Mouse (Mus musculus) forebrain, embryonic 13.5 days (tissue): Measurements from ENCODE around the gene Ccnf. TPM values are rescaled to one million over a fixed set of nuclear protein-coding genes. Genes with fewer than 3 reads are reported as not detected.

Source experiments
- ATAC-seq: fragments of 200-750 bp; cut with Nextera tagmentation; 2 replicates; pipeline ENCODE4 v1.8.0; 2017
- H3K27ac ChIP-seq: fragments of 300-500 bp; sonication (generic); 2 replicates; pipeline ENCODE4 v1.5.1; 2015; ENCODE audit warnings: inconsistent platforms, mild to moderate bottlenecking, moderate library complexity
- H3K27me3 ChIP-seq: fragments of 300-500 bp; sonication (generic); 2 replicates; pipeline ENCODE4 v1.6.1; 2015; ENCODE audit warnings: mild to moderate bottlenecking, inconsistent platforms
- H3K36me3 ChIP-seq: fragments of 300-500 bp; sonication (generic); 2 replicates; pipeline ENCODE4 v1.6.1; 2015; ENCODE audit warnings: mild to moderate bottlenecking, inconsistent platforms; ENCODE audit not compliant: poor library complexity, severe bottlenecking
- H3K4me1 ChIP-seq: fragments of 300-500 bp; sonication (generic); 2 replicates; pipeline ENCODE4 v1.6.1; 2015; ENCODE audit warnings: inconsistent platforms
- H3K4me2 ChIP-seq: fragments of 300-500 bp; sonication (generic); 2 replicates; pipeline ENCODE4 v1.6.1; 2015; ENCODE audit warnings: inconsistent platforms, mild to moderate bottlenecking, moderate library complexity
- H3K4me3 ChIP-seq: fragments of 300-500 bp; sonication (generic); 2 replicates; pipeline ENCODE4 v1.5.1; 2015; ENCODE audit warnings: mild to moderate bottlenecking, inconsistent platforms
- H3K9ac ChIP-seq: fragments of 300-500 bp; sonication (generic); 2 replicates; pipeline ENCODE4 v1.6.1; 2015; ENCODE audit warnings: mild to moderate bottlenecking, inconsistent platforms
- H3K9me3 ChIP-seq: fragments of 300-500 bp; sonication (generic); replicated peaks from 2 replicates; pipeline ENCODE4 v1.6.1; 2016; ENCODE audit warnings: inconsistent platforms
- WGBS: fragments of 180-500 bp; shearing (Covaris S2); methylation state at CpG from one replicate; pipeline ENCODE4 v1.1.7; 2015; 5-methylcytosine and 5-hydroxymethylcytosine counted together
- polyA plus RNA-seq: library from polyadenylated mRNA; unstranded; fragments of >200 nt; fragmentation: Nextera tagmentation; extraction: Ambion mirVana; gene quantifications from 2 replicates; pipeline ENCODE4 v1.2.1, GENCODE M21; 2015

Ccnf gene
- polyA plus RNA-seq, 1 experiment from 2014 or later = 60.2 TPM

DNA sequence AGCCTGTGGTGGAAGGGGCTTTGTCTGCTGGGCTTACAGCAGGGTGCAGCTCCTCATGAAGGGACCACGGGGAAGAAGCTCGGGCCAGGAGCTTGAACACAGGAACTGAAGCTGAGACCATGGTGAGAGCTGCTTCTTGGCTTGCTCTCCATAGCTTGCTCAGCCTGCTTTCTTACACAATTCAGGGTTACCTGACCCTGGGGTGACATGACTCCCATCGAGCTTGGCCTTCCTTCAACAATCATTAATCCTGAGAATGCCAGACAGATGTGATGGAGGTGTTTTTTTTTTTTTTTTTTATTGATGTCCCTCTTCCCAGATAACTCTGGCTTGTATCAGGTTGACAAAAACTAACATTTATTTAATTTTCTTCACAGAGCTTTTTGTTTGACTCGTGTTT is 7.7 kb upstream of the Ccnf start:
- no peak overlapping the region for H3K27ac ChIP-seq
- H3K36me3 ChIP-seq = no peaks in the 10 kb centered on the region
- H3K27me3 ChIP-seq = no peaks in the 10 kb centered on the region
- WGBS = 73% methylated on average over 4 of the region's 4 CpGs
- 0 out of 2 replicates have a peak, but pooled peaks cover 2% of the 10 kb centered on the region for H3K9me3 ChIP-seq
- no peak overlapping the region for H3K4me3 ChIP-seq
- ATAC-seq = no peak
- H3K9ac ChIP-seq = no peak overlapping the region
- no peaks in the 10 kb centered on the region for H3K4me1 ChIP-seq
- no peak overlapping the region for H3K4me2 ChIP-seq

- no peak for ATAC-seq
- Histone ChIP-seq H3K4me3 (0 out of 2 replicates have a peak overlapping the region, but pooled peaks have one; percentile 79), H3K9me3 (no peaks in the 10 kb centered on the region; the same call in 1 of the 2 replicates), H3K4me2 (peak overlapping the region; percentile 76; the same call in 1 of the 2 replicates), H3K4me1 (peaks cover 20% of the 10 kb centered on the region), H3K36me3 (peaks cover 18% of the 10 kb centered on the region), H3K9ac (0 out of 2 replicates have a peak overlapping the region, but pooled peaks have one; percentile 79), H3K27me3 (no peaks in the 10 kb centered on the region), H3K27ac (no peak overlapping the region)
- WGBS = 97% methylated on average over 2 of the region's 2 CpGs
Measured at GRCm38 (mm10) chr17:24252329-24252728, 1.0 kb upstream of the Ccnf start.

- H3K4me3 ChIP-seq = peak overlapping the region; percentile 79
- WGBS = under 1% methylated on average over 32 of the region's 32 CpGs
- H3K27ac ChIP-seq = no peak overlapping the region
Measured at GRCm38 (mm10) chr17:24250988-24251319, 330 bp downstream of the Ccnf start.

DNA sequence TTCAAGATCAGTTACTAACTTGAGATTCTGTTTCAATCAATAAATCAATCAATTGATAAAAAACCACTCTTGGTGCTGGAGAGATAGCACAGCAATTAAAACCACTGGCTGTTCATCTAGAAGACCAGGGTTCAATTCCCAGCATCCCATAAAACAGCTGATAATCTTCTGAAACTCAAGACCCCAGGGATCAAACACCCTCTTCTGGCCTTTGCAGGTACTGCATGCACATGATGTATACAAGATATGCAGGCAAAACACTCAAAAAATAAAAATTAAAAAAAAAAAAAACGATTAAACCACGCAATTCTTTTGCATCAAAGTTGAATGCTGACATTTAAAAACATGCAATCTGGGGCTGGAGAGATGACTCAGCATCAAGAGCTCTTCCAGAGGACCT is 2.6 kb downstream of the Ccnf start:
- no peak overlapping the region for H3K9ac ChIP-seq
- 0 out of 2 replicates have a peak overlapping the region, but pooled peaks have one; percentile 4 for H3K4me3 ChIP-seq
- no peaks in the 10 kb centered on the region for H3K27me3 ChIP-seq
- H3K4me2 ChIP-seq = no peak overlapping the region
- peaks cover 20% of the 10 kb centered on the region for H3K4me1 ChIP-seq
- peaks cover 11% of the 10 kb centered on the region for H3K9me3 ChIP-seq
- no peak for ATAC-seq
- WGBS = 96% methylated on average over 2 of the region's 2 CpGs
- H3K36me3 ChIP-seq = peaks cover 46% of the 10 kb centered on the region
- no peak overlapping the region for H3K27ac ChIP-seq

More at GRCm38 (mm10) chr17:24250988-24251319, 330 bp downstream of the Ccnf start:
- Histone ChIP-seq H3K9me3 (no peaks in the 10 kb centered on the region; the same call in 1 of the 2 replicates), H3K27me3 (no peaks in the 10 kb centered on the region), H3K36me3 (peaks cover 28% of the 10 kb centered on the region), H3K4me2 (peak overlapping the region; percentile 76), H3K9ac (peak overlapping the region; percentile 89), H3K4me1 (peaks cover 20% of the 10 kb centered on the region)
- ATAC-seq = no peak; the same call in 1 of the 2 replicates

GRCm38 (mm10) chr17:24244061-24244460 is 7.2 kb downstream of the Ccnf start:
- Histone ChIP-seq H3K9me3 (peaks cover 13% of the 10 kb centered on the region), H3K36me3 (peaks cover 90% of the 10 kb centered on the region), H3K4me1 (no peaks in the 10 kb centered on the region), H3K4me3 (no peak overlapping the region), H3K27me3 (no peaks in the 10 kb centered on the region), H3K9ac (no peak overlapping the region), H3K4me2 (no peak overlapping the region), H3K27ac (no peak overlapping the region)
- no peak for ATAC-seq
- 96% methylated on average over 8 of the region's 8 CpGs for WGBS

- WGBS = 91% methylated on average over 4 of the region's 4 CpGs
- no peak overlapping the region for H3K9ac ChIP-seq
Measured at GRCm38 (mm10) chr17:24243311-24243969, 7.8 kb downstream of the Ccnf start.

DNA sequence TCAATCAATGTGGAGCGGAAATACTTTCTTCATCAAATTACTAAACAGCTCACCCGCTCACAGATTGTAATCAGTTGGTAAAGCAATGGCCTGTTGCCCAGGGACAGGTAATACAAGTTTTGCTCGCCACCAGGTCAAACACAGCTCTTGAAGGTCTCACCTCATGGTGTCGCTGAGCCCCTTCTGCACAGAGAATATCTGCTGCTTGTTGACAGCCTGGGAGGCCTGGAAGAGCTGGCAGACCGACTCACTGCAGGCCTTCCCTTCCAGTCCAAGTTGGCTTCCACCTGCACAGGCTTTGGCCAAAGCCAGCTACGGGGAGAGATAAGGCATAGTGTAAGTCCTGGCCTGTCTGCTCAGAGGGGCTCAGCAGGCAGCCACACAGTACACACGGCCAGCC is 14.4 kb downstream of the Ccnf start:
- 93% methylated on average over 7 of the region's 7 CpGs for WGBS
- H3K27me3 ChIP-seq = no peaks in the 10 kb centered on the region
- no peaks in the 10 kb centered on the region for H3K9me3 ChIP-seq
- H3K4me3 ChIP-seq = no peak overlapping the region
- H3K9ac ChIP-seq = no peak overlapping the region
- ATAC-seq = no peak
- peaks cover 100% of the 10 kb centered on the region for H3K36me3 ChIP-seq
- no peak overlapping the region for H3K4me2 ChIP-seq
- H3K27ac ChIP-seq = no peak overlapping the region
- H3K4me1 ChIP-seq = no peaks in the 10 kb centered on the region

More at GRCm38 (mm10) chr17:24243311-24243969, 7.8 kb downstream of the Ccnf start:
- no peak for ATAC-seq
- Histone ChIP-seq H3K27ac (no peak overlapping the region), H3K4me3 (no peak overlapping the region), H3K4me1 (no peaks in the 10 kb centered on the region), H3K27me3 (no peaks in the 10 kb centered on the region), H3K36me3 (peaks cover 90% of the 10 kb centered on the region), H3K4me2 (no peak overlapping the region), H3K9me3 (peaks cover 13% of the 10 kb centered on the region)

- Histone ChIP-seq H3K9me3 (no peaks in the 10 kb centered on the region), H3K36me3 (peaks cover 100% of the 10 kb centered on the region), H3K4me2 (no peak overlapping the region), H3K27me3 (no peaks in the 10 kb centered on the region), H3K27ac (no peak overlapping the region), H3K4me3 (no peak overlapping the region), H3K4me1 (no peaks in the 10 kb centered on the region), H3K9ac (no peak overlapping the region)
- ATAC-seq = no peak
- 100% methylated on average over 1 of the region's 1 CpGs for WGBS
Measured at GRCm38 (mm10) chr17:24236479-24236878, 14.8 kb downstream of the Ccnf start.

- no peaks in the 10 kb centered on the region for H3K9me3 ChIP-seq
- H3K36me3 ChIP-seq = peaks cover 99% of the 10 kb centered on the region
- no peak for ATAC-seq
- no peak overlapping the region for H3K4me3 ChIP-seq
- H3K4me2 ChIP-seq = no peak overlapping the region
- H3K27me3 ChIP-seq = no peaks in the 10 kb centered on the region
- 95% methylated on average over 7 of the region's 7 CpGs for WGBS
- no peaks in the 10 kb centered on the region for H3K4me1 ChIP-seq
- H3K9ac ChIP-seq = no peak overlapping the region
- no peak overlapping the region for H3K27ac ChIP-seq
Measured at GRCm38 (mm10) chr17:24227941-24228340, 23.3 kb downstream of the Ccnf start.

DNA sequence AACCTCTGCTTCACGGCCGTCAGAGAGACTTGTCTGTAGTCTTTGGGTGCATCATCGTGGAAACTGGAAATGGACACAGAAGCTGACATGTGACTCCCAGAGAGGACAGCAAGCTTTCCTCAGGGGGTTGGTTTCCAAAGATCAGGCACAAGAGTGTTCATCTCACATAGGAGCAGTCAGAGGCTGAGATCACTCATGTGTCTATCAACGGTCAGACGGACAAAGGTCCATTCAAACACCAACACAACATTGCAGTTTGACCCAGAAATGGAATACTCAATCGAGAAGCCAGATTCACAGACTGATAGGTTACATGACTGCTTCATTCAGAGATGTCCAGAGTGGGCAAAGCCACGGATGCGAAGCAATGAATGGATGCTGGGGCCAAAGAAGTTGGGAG is 24.6 kb downstream of the Ccnf start:
- Histone ChIP-seq H3K36me3 (peaks cover 92% of the 10 kb centered on the region), H3K9ac (no peak overlapping the region), H3K27me3 (no peaks in the 10 kb centered on the region), H3K27ac (no peak overlapping the region), H3K9me3 (no peaks in the 10 kb centered on the region), H3K4me2 (no peak overlapping the region), H3K4me3 (no peak overlapping the region), H3K4me1 (no peaks in the 10 kb centered on the region)
- no peak for ATAC-seq
- WGBS = 87% methylated on average over 8 of the region's 8 CpGs

DNA sequence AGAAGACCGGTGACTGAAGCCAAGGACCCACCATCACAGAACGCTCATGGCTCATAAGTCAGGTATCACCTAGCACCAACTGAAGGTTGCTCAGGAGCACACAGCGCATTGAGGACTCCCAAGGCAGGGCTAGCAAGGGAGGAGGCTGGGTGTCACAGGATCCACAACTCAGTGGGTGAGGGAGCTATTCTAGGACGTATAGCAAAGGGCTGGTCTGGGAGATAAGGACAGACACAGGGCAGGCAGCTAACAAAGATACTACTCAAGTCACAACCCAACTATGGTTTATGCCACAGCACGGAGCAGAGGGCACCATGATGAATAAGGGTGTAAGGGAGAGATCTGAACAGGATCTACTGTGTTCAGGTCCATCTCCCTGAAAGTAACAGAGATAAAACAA is 25.4 kb downstream of the Ccnf start:
- peaks cover 83% of the 10 kb centered on the region for H3K36me3 ChIP-seq
- H3K9ac ChIP-seq = no peak overlapping the region
- H3K4me2 ChIP-seq = no peak overlapping the region
- H3K9me3 ChIP-seq = no peaks in the 10 kb centered on the region
- 0 out of 2 replicates have a peak, but pooled peaks cover 4% of the 10 kb centered on the region for H3K4me1 ChIP-seq
- no peak overlapping the region for H3K27ac ChIP-seq
- 96% methylated on average over 5 of the region's 5 CpGs for WGBS
- H3K27me3 ChIP-seq = no peaks in the 10 kb centered on the region
- H3K4me3 ChIP-seq = no peak overlapping the region
- no peak for ATAC-seq

DNA sequence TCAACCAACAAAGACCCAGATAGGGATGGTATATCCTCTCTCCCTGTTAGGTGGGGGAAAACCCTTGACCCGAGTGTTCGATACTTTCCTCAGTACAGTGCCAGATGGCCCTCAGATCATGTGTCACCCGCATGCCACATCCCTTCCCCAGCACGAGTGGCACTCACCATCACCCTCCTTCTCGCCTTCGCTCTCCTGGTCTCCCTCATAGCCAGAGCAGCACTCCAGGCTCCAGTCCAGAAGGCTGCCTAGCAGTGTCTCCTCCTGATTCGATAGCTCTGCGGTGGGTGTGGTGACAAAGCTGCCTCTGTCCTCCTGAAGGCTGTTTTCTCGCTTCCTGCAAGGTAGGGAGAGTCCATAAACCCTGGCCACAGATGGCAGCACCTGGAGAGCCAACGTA is 26.5 kb downstream of the Ccnf start:
- H3K4me3 ChIP-seq = no peak overlapping the region
- H3K4me1 ChIP-seq = peaks cover 10% of the 10 kb centered on the region
- no peak overlapping the region for H3K9ac ChIP-seq
- peaks cover 72% of the 10 kb centered on the region for H3K36me3 ChIP-seq
- no peaks in the 10 kb centered on the region for H3K27me3 ChIP-seq
- no peak overlapping the region for H3K27ac ChIP-seq
- 94% methylated on average over 10 of the region's 10 CpGs for WGBS
- no peak for ATAC-seq
- no peak overlapping the region for H3K4me2 ChIP-seq
- no peaks in the 10 kb centered on the region for H3K9me3 ChIP-seq

DNA sequence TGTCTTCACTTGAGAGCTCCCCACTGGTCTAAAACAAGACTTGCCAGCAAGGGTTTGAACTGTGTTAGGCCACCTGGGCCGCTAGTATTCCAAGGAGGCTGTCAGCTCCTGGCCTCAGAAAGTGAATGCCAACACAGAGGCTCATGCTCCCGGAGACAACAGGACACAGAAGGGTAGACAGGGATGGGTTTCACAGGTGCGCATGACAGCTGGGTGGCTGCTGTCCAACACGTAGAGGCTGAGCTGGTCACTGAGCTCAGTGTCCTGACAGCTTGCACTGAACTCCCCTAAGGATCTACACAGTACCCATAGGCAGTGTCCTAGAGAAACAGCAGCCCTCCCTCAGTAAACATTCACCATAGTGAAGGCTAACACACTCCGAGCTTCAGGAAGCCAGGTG is 27.8 kb downstream of the Ccnf start:
- no peak overlapping the region for H3K9ac ChIP-seq
- H3K27ac ChIP-seq = no peak overlapping the region
- no peaks in the 10 kb centered on the region for H3K27me3 ChIP-seq
- ATAC-seq = no peak
- no peaks in the 10 kb centered on the region for H3K9me3 ChIP-seq
- 96% methylated on average over 5 of the region's 5 CpGs for WGBS
- peaks cover 65% of the 10 kb centered on the region for H3K36me3 ChIP-seq
- no peak overlapping the region for H3K4me2 ChIP-seq
- no peak overlapping the region for H3K4me3 ChIP-seq
- H3K4me1 ChIP-seq = peaks cover 18% of the 10 kb centered on the region
